Mouse (Mus musculus) G1E (cell line): Measurements from ENCODE around the gene Nup54. TPM values are rescaled to one million over a fixed set of nuclear protein-coding genes. Genes with fewer than 3 reads are reported as not detected.
A peak's percentile ranks its signal among the peaks of the same experiment; 100 is the strongest.

ENCODE experiments used
- ATAC-seq: 2 replicates; pipeline ENCODE4 v1.8.0; 2016; ENCODE audit warnings: mild to moderate bottlenecking; ENCODE audit not compliant: insufficient number of reproducible peaks, poor library complexity, low FRiP score, severe bottlenecking; ENCODE audit errors: extremely low read depth
- DNase-seq: peaks from one replicate; pipeline ENCODE4 v3.0.0; 2012; ENCODE audit warnings: low spot score
- H3K27me3 ChIP-seq: 2 replicates; pipeline ENCODE4 v1.6.1; 2012; ENCODE audit warnings: mild to moderate bottlenecking, low read length, inconsistent platforms; ENCODE audit not compliant: insufficient read depth
- H3K36me3 ChIP-seq: replicated peaks from 2 replicates; pipeline ENCODE3; 2012; ENCODE audit warnings: mild to moderate bottlenecking, inconsistent platforms
- H3K4me1 ChIP-seq: 2 replicates; pipeline ENCODE4 v1.6.1; 2012; ENCODE audit warnings: low read depth, low read length, inconsistent platforms, mixed read lengths; ENCODE audit not compliant: insufficient read depth
- H3K4me3 ChIP-seq: 2 replicates; pipeline ENCODE4 v1.5.1; 2012; ENCODE audit warnings: low read depth, mild to moderate bottlenecking, inconsistent platforms, low read length, moderate library complexity, mixed read lengths
- H3K9me3 ChIP-seq: replicated peaks from 2 replicates; pipeline ENCODE4 v1.6.1; 2012; ENCODE audit warnings: inconsistent platforms
- CTCF ChIP-seq: IDR thresholded peaks from 2 replicates; pipeline ENCODE4 v1.5.1; 2012; ENCODE audit warnings: low read depth, low read length, inconsistent platforms, mixed read lengths
- GATA1 ChIP-seq: IDR thresholded peaks from 2 replicates; pipeline ENCODE4 v1.6.1; 2012; ENCODE audit warnings: borderline replicate concordance, low read length, inconsistent platforms, mixed read lengths
- GATA2 ChIP-seq: IDR thresholded peaks from 2 replicates; pipeline ENCODE4 v1.6.1; 2012; ENCODE audit warnings: low read depth, low read length, inconsistent platforms, borderline replicate concordance
- POLR2AphosphoS5 ChIP-seq: IDR thresholded peaks from 2 replicates; pipeline ENCODE4 v1.6.1; 2012; ENCODE audit warnings: low read depth, low read length, inconsistent platforms; ENCODE audit not compliant: insufficient replicate concordance
- TAL1 ChIP-seq: conservative IDR thresholded peaks from 2 replicates; pipeline ENCODE4 v1.6.1; 2012; ENCODE audit warnings: low read depth, low read length, inconsistent platforms, mixed read lengths
- polyA plus RNA-seq: library from polyadenylated mRNA; stranded (reverse); fragments of >175 nt; gene quantifications from 2 replicates; pipeline ENCODE4 v1.2.3, GENCODE M21; 2012
- total RNA-seq, 2 experiments: library from RNA; stranded (forward) in 1 of 2; stranded (reverse) in 1 of 2; fragments of 200-1000 nt in 1 of 2; fragments of >200 nt in 1 of 2; fragmentation: Nextera tagmentation in 1 of 2; gene quantifications; 2 replicates each; pipeline ENCODE4 v1.2.3; 2014 to 2017

Gene Nup54
- total and polyA plus RNA-seq, 3 experiments: 34.0 to 119 (median 101) TPM

DNA sequence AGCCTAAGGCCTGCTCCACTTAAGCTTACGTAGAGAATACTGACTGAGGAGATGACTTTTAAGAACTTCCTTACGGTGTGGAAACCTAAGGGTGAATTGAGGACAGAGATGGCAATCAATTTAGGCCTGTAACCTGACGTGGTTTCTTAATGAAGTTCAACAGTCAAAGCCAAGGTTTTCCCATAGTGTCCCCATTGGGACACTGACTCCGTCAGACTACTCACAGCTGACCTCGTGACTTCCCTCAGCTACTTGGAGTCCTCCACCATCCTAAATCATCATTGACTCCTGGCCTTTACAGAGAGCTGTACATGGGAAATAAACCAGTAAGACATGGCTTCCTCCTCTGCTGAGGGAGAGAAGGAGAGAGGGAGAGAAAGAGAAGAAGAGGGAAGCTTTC, 30.5 kb upstream of the Nup54 start:
- Histone ChIP-seq H3K36me3 (peaks cover 62% of the 10 kb centered on the region), H3K4me3 (no peak overlapping the region), H3K27me3 (no peaks in the 10 kb centered on the region), H3K4me1 (peaks cover 36% of the 10 kb centered on the region), H3K9me3 (no peaks in the 10 kb centered on the region)
- TF ChIP-seq GATA1 (no peak), TAL1 (no peak), CTCF (no peak), POLR2AphosphoS5 (no peak), GATA2 (no peak)
- no peak for DNase-seq
- ATAC-seq: no peak

- DNase-seq: peak; percentile 20
- TF ChIP-seq TAL1: no peak
- peak; percentile 25; the same call in 1 of the 2 replicates for TF ChIP-seq CTCF
- peak; percentile 45; the same call in 1 of the 2 replicates for ATAC-seq
These were observed 26.3 kb upstream of the Nup54 start for GRCm38 (mm10) chr5:92461321-92461720.

DNA sequence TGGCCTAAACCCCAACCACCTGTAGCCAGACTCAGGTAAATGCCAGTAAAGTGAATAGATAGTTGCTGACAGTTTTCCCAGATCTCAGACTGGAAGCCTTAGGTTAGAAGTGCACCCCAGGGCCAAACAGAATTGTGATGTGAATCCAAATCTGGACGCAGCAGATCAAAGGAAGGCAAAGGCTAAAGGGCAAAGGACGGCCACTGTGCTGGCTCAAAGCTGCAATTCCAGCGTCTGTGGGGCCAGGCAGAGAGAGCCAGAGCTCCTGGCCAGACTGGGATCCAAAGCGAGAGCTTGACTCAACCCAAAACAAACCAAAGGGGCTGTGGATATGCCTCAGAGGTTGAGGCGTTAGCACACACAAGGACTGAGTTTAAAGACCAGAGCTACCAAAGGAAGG, 23.7 kb upstream of the Nup54 start:
- DNase-seq: no peak
- TF ChIP-seq POLR2AphosphoS5 (no peak), GATA2 (no peak)
- peaks cover 71% of the 10 kb centered on the region for H3K36me3 ChIP-seq

More at GRCm38 (mm10) chr5:92461321-92461720, 26.3 kb upstream of the Nup54 start:
- Histone ChIP-seq H3K36me3 (peaks cover 66% of the 10 kb centered on the region), H3K9me3 (no peaks in the 10 kb centered on the region), H3K4me1 (peaks cover 25% of the 10 kb centered on the region), H3K4me3 (no peak overlapping the region), H3K27me3 (no peaks in the 10 kb centered on the region)

DNA sequence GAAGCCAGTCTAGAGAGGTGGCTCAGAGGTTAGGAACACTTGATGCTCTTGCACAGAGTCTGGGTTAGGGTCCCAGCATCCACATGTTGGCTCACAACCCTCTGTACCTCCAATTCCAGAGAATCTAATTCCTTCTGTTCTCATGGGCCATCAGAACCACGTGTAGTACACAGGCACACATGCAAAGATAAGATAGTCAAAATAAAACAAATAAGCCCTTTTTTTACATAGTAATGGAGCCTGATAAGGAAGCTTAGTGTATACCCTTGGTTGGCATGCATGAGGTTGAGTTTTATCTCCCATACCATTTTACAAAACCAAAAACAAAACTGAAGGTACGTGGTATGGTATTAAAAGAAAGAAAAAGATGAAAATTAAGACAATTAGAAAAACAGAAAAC, 22.4 kb upstream of the Nup54 start:
- TF ChIP-seq CTCF (no peak), GATA1 (no peak), POLR2AphosphoS5 (no peak), TAL1 (no peak), GATA2 (no peak)
- H3K9me3 ChIP-seq: no peaks in the 10 kb centered on the region
- H3K36me3 ChIP-seq: peaks cover 76% of the 10 kb centered on the region
- peaks cover 5% of the 10 kb centered on the region; the same call in 1 of the 2 replicates for H3K4me1 ChIP-seq
- H3K4me3 ChIP-seq: no peak overlapping the region
- DNase-seq (no peak), ATAC-seq (no peak)
- H3K27me3 ChIP-seq: no peaks in the 10 kb centered on the region

More for the DNA sequence above, 23.7 kb upstream of the Nup54 start:
- ATAC-seq: no peak
- peaks cover 16% of the 10 kb centered on the region for H3K4me1 ChIP-seq
- H3K27me3 ChIP-seq: no peaks in the 10 kb centered on the region
- no peaks in the 10 kb centered on the region for H3K9me3 ChIP-seq
- H3K4me3 ChIP-seq: no peak overlapping the region

GRCm38 (mm10) chr5:92452876-92453275, 17.9 kb upstream of the Nup54 start:
- DNase-seq: no peak
- no peak overlapping the region for H3K4me3 ChIP-seq
- no peak for TF ChIP-seq CTCF
- H3K9me3 ChIP-seq: no peaks in the 10 kb centered on the region
- H3K27me3 ChIP-seq: no peaks in the 10 kb centered on the region
- peaks cover 4% of the 10 kb centered on the region; the same call in 1 of the 2 replicates for H3K4me1 ChIP-seq
- no peak for ATAC-seq
- peaks cover 91% of the 10 kb centered on the region for H3K36me3 ChIP-seq

DNA sequence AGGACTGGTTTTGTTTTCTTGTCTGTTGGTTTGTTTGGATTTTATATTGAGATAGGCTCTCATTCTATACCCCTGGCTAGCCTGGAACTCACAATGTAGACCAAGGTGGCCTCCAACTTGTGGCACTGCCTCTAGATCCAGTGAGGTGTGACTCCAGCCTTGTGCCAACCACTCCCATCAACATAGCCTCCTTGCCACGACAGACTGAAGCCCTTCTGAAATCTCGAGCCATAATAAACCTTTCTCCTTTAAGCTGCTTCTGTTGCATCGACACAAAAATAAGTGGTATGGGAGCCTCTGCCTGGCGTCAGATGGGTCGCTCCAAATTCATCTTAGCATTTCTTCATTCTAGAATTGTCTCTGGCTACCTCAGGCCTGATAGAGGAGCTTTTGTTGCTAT, 11.7 kb upstream of the Nup54 start:
- ATAC-seq (no peak), DNase-seq (no peak)
- Histone ChIP-seq H3K36me3 (peaks cover 88% of the 10 kb centered on the region), H3K9me3 (no peaks in the 10 kb centered on the region), H3K4me3 (no peak overlapping the region), H3K27me3 (no peaks in the 10 kb centered on the region), H3K4me1 (peaks cover 2% of the 10 kb centered on the region; the same call in 1 of the 2 replicates)
- TF ChIP-seq GATA1 (no peak), TAL1 (no peak), POLR2AphosphoS5 (no peak), CTCF (no peak)

- no peak for ATAC-seq
- Histone ChIP-seq H3K9me3 (no peaks in the 10 kb centered on the region), H3K4me1 (peaks cover 11% of the 10 kb centered on the region), H3K36me3 (peaks cover 82% of the 10 kb centered on the region), H3K4me3 (no peak overlapping the region), H3K27me3 (no peaks in the 10 kb centered on the region)
- no peak for DNase-seq
- TF ChIP-seq GATA2 (no peak), GATA1 (no peak), TAL1 (no peak), CTCF (no peak), POLR2AphosphoS5 (no peak)
These were observed 10.0 kb upstream of the Nup54 start for GRCm38 (mm10) chr5:92445016-92445415.
